Mouse (Mus musculus): Measurements from ENCODE around the gene Cntnap2.

DNA sequence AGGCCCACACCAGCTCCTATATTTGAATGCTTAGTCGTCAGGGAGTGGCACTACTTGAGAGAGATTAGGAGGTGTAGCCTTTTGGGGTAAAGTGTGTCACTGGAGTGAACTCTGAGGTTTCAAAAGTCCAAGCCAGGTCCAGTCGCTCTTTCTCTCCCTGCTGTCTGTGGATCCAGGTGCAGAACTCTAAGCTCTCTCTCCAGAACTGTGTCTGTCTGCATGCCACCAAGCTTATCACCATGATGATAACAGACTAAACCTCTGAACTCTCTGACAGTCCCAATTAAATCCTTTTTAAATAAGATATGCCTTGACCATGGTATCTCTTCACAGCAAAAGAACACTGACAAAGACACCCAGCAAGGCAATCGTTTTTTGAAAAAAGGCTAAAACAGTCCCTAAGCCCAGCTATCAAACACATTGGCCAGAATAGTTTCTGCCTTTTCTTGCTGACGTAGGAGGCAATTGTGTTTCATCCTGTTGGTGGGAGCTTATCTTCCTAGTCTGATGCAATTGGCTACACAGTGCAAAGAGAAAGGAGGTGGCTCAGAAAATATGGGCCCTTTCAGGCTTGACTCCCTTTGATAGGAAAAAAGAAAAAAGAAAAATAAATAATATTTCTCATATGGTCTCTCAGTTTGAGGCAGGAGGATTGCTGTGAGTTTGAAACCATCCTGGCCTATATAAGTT, 2281.8 kb downstream of the Cntnap2 start:
- TF ChIP-seq GATA1 (IDR thresholded peaks at IDR 0.05; ENCODE audit: low read length), result no peak
- no peak for TF ChIP-seq TAL1 (IDR thresholded peaks at IDR 0.05; ENCODE audit: low read length)

Measured in erythroblast, embryonic 14.5 days (primary cell).